Mouse (Mus musculus) ES-Bruce4 (cell line): ENCODE data around the gene Toe1.

Source experiments
- CTCF ChIP-seq: IDR thresholded peaks from one replicate; pipeline ENCODE4 v1.8.1; 2011; ENCODE audit warnings: low read depth, low read length
- EP300 ChIP-seq: IDR thresholded peaks from 2 replicates; pipeline ENCODE4 v1.6.1; 2011; ENCODE audit warnings: low read depth, low read length; ENCODE audit not compliant: insufficient read depth
- POLR2A ChIP-seq: IDR thresholded peaks from one replicate; pipeline ENCODE4 v1.8.1; 2011; ENCODE audit warnings: low read length; ENCODE audit not compliant: insufficient read depth

DNA sequence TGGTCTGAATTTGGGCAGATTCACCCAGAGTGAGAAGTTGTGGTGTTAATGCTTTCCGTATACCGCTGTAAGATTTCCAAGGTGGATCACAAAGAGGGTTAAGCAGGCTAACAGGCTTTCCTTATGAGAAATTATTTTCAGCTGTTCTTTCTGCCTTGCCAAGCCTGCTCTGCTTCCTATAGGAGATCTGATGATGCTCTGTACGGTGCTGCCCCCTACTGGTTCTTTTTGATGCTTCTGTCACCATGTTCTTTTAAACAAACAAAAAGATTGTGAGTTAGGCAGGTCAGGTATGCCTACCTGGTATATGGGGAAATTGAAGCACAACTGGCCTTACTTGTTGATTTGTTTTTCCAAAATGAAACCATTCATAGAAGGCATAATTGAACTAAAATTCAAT, 18.5 kb downstream of the Toe1 start:
- TF ChIP-seq POLR2A (no peak), CTCF (peak; percentile 7), EP300 (no peak)
